Mouse (Mus musculus): ENCODE data around the gene Tmem255a.

The Tmem255a gene

DNA sequence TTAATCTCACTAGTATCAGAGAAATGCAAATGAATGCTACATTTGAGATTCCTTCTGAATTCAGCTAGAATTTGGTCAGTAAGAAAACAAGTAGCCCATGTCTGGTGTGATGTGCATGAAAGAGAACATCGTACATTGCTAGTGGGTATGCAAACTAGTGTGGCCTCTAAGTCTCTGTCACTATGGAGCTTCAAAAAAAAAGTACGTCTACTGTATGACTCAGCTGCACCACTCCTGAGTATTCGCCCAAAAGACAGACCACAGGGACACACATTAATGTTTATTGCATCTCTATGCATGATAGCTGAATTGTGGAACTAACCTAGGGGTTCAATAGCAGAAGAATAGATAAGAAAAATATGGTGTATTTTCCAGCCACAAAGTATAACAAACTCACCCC, 86.9 kb downstream of the Tmem255a start:
- DNase-seq: no peak

DNA sequence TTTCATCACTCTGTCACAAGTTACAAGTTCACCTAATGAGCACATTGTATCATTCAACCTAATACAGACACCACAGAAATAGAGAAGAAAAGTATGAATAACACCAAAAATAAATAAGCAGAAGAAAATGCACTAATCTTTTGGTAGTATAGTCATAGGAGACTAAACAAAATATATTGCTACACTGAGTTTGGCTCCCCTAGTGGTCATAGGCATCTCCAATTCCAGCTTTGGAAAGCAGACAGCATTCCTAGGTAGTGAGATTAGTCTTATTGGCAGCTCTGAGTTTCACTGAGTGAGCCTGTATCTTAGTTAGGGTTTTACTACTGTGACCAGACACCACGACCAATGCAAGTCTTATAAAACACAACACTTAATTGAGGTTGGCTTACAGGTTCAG, 93.1 kb downstream of the Tmem255a start:
- no peak for DNase-seq
